Mouse (Mus musculus) adrenal gland, postnatal 4 days (tissue): ENCODE data around the gene Fgr. TPM values are rescaled to one million over a fixed set of nuclear protein-coding genes. Genes with fewer than 3 reads are reported as not detected.
A peak's percentile ranks its signal among the peaks of the same experiment; 100 is the strongest.

ENCODE experiments used
- DNase-seq, 2 experiments: peaks; one replicate each; pipeline ENCODE4 v3.0.0; 2021 to 2022; ENCODE audit warnings: low spot score in 2 of 2, mixed read lengths in 2 of 2
- total RNA-seq, 2 experiments: library from RNA; stranded (reverse); gene quantifications; 2 replicates each; pipeline ENCODE4 v1.2.3; 2021

Fgr gene
- total RNA-seq, 2 experiments from 2014 or later = 1.2 to 1.5 TPM

DNA sequence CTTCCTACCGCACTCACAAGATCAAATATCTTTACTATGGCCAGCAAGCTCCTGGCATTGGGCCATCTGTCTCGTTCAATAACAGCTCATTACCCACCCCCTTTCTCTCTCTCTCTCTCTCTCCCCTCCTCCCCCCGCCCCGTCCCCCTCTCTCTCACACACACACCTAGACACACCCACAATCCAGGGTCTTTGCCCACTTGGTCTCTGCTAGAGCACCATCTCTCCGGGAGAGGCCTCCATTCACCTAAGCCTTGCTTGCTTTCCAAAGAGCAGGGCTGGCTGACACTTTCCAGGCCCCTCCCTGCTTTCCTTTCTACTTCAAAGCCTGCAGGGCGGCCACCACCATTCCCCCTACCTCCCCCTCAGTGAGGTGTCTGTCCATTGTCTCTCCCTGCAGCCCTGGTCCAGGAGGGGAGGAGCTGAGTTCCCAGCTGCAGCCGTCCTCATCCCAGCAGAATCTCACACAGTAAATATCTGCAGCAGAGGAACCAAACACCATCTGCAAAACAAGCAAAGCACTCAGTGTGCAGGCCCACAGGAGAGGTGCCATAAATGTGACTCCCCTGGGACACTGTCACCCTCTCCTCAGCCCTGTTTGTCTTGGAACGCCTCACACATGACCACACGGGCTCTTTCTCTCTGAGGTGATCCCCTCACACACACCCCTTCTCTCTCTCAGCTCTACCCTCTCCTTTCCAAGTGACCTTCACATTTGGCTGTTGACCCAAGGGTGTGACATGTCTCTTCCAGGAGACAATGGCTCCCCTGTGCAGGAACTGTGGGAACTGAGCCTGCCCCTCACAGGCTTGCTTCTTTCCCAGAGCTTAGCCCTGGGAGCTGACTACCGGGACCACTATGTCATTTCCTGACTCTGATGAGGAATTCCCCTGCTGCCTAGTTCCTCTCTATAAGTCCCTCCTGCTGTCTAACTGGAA, 14.9 kb upstream of the Fgr start:
- DNase-seq = no peak

DNA sequence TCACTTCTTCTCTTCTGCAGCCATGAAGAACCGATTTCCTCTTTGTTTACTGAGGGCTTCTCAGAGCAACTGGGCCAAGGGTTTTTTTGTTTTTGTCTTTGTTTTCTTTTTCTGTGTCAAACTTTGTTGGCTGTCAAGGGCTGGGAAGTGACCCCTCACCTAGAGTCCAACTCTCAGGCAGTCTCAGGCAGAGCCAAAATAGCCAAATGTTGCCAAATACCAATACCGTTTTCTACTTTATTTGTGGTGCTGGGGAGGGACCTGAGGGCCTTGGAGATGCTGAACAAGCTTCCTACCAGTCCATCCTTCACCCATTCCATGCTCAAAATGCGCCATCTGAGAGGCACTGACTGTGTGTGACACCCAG, 14.2 kb upstream of the Fgr start:
- DNase-seq = no peak

DNA sequence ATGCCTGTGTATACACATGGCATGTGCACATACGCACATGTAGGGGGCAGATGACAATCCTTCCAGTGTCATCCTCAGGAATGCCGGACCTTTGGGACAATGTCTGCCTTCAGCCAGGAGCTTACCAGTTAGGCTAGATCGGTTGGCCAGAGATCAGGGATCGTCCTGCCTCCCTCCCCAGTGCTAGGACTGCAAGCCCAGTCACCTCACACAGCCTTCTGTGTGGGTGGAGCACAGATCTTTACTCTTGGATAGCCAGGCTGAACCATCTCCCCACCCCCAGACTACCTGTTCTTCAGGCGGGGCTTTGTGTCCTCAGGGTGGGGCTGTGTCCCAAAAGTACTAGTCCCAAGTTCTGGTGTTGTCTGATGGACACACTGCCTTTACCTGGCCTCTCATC, 13.6 kb upstream of the Fgr start:
- no peak for DNase-seq

DNA sequence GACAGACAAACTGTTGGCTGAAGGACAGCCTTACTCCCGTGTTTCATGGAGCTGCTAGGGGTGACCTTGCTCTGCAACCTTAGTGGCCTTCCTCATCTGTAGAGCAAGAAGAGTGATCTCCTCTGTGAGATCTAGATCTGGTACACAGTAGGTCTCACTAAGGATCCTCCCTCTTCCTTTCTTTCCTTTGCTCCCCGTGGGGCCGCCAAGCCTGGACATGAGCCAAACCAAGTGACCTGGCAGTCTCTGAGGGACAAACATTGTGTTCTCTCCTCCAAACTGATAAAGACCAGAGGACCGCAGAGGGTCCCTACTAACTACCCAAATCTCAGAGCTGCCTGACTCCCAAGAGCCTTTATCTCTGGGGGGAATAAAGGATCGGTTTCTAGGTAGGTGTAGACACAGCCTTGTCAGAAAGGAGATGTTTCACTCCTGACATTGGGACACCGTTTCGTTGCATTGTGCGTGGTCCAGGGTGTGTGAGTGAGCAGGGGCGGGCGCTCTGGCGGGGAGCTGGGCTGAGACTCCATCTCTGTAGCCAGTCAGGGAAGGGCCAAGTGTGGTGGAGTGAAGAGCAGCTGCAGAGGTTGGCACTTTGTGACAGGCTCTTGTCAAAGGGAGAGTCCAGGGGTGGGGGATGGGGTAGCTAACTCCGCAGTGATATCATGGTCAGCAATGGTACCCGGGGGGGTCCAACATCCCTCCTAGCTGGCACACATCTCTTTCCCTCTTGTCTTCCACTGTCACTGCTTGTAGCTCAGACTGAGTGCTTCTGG, 12.8 kb upstream of the Fgr start:
- DNase-seq = no peak

DNA sequence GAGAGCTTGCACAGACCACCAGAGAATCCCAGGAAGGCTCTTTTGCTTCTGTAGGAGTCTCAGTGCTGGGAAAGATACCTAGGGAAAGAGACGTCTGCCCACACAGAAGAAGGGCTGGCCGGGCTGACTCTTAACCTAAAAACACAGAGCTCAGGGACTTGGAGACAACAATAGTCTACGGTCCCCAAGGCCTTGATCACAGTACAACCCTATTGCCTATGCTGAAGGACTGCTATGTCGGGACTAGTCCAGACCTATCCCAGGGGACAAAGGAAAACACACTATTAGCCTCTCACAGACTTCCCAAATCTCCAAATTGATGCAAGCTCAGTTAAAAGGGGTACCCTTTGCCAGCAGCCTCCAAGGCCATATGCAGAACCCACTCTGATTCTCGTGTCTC, 12.0 kb upstream of the Fgr start:
- DNase-seq = no peak

DNA sequence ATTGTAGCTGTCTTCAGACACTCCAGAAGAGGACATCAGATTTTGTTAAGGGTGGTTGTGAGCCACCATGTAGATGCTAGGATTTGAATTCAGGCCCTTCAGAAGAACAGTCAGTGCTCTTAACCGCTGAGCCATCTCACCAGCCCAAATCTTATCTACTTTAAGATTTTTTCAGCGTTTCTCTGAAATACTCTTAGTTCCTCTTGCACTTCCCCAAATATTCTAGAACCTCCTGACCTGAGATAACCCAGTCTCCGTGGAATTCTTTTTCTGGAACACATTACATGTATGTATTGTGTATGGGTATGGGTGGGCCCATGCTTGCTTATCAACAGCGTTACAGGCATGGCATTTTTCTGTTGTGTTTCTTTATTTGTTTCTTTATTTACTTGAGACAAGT, 11.3 kb upstream of the Fgr start:
- DNase-seq = no peak

DNA sequence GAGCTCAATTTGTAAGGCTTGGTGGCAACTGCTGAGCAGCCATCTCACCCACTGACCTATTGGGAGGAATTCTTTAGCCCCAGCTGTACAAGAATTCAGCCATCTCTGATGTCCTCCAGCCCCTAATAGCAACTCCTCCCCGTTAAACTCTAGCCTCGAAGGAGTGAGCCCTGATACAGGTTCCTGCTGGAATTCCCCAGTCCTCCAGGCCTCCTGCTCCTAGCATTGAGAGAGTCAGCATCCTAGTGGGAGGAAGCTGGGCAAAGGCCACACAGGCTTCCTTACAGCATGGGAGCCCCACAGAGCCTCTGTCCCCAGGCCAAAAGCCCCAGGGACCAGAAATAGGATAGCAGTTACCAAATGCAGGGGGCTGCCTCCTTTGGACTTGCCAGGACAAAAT, 10.5 kb upstream of the Fgr start:
- DNase-seq = no peak

DNA sequence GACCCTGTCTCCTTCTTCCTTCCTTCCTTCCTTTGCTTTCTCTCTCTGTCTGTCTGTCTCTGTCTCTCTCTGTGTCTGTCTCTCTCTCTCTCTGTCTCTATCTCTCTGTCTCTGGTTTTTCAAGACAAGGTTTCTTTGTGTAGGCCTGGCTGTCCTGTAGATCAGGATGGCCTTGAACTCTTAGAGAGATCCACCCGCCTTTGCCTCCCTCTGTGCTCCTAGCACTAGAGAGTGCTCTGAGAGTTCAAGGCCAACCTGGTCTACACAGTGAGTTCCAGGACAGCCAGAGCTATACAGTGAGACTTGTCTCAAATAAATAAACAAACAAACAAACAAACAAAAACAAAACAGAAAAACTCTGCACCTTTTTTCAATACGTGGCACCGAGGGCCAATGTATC, 9.8 kb upstream of the Fgr start:
- no peak for DNase-seq

DNA sequence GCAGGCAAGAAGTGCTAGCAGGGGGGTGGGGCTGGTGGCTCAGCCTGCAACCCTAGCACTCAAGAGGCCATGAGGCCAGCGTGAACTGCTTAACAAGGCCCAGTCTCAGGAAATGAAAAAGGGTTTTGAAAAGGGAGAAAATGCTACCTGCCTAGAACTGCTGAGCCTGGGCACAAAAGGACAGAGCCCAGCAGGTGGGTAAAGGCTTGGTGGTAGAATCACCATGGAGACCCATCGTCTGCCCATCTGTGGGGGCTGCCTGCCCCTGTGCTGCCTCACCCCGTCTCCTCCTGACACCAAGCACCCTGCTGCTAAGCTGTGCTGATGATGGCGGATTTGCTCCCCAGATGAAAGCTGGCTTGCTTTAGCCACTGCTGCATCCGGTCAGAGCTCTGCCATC, 9.4 kb upstream of the Fgr start:
- DNase-seq = no peak

DNA sequence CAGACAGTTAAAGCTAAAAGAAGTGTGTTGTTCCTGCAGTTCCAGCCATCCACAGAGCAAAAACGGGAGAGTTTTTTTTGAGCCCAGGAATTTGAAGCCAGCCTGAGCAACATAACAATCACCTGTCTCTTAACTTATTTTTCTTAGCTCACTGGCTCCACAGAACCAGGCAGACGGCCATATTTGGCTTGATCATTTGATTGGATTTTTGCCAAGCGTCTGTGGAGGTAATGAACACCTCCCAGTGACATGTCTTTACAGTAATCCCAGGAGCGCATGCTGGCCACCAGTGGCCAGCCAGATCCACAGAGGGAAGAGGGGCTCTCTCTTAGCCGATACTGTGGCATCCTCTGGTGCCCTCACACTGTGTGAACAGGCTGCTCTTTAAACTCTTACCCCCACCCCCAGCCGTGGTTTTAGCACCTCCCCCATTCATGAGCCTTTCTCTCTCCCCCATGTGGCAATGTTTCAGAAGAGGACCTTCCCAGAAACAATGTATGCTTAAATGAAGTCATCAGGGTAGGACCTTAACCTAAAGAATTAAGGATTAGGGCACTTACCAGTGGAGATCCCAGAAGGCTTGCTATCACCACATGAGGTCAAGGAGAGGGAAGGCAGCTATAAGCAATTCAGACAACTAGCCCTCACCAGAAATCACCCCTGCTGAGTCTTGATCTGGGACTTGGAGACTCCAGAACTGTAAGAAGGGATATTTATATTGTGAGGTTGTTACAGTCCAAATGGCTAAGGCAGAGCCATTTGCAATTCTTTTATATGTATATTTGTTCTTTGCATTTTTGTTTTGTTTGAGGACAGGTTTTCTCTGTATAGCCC, 5.6 kb upstream of the Fgr start:
- DNase-seq = no peak

DNA sequence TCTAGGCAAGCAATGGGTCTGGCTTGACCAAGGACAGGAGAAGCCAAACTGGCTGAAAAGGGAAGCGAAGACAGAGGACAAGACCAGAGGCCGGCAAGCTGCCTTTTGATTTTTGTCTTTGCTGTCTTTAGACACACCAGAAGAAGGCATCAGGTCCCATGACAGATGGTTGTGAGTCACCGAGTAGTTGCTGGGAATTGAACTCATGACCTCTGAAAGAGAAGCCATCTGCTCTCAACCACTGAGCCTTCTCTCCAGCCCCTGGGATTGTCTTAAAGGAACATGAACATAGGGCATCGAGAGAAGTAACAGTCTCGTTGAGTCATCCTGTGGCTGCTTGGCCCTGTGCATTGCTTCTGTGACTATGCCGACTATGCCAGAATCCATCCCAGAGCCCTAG, 2.3 kb upstream of the Fgr start:
- no peak for DNase-seq

DNA sequence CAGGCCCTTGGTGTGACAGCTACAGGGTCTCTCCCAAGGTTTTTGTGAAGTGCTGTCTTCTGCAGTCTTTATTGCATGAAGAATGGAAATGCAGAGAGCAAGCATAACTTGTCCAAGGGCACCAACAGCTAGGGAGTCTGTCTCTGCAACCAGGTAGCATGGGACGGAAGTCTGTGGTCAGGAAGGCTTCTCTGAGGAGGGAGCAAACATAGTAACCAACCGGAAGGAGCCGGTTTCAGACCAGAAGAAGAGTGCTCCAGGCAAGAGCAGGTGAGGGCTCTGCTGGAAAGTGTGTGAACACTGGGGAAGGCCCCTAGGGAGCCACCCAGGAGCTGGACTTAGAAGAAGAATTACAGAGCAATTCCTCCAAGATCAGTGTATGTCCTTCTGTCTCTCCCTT, 1.8 kb upstream of the Fgr start:
- DNase-seq = no peak

DNA sequence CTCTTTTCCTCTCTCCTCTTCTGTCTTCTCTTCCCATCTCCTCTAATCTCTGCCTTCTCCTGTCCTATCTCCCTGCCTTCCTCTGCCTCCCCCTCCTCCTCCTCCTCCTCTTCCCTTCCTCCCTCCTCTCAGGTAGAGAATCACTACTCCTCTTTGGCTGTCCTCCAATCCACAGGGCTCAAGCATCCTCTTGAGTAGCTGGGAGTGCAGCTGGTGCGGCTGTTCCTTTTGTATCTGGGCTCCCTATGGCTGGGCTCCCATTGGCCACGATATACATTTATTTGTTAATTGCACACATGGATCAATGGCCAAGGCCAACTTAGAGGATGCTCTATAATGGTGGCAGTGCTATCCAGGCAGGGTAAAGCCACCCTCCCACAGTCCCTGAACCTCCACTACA, 1.3 kb upstream of the Fgr start:
- DNase-seq = no peak

DNA sequence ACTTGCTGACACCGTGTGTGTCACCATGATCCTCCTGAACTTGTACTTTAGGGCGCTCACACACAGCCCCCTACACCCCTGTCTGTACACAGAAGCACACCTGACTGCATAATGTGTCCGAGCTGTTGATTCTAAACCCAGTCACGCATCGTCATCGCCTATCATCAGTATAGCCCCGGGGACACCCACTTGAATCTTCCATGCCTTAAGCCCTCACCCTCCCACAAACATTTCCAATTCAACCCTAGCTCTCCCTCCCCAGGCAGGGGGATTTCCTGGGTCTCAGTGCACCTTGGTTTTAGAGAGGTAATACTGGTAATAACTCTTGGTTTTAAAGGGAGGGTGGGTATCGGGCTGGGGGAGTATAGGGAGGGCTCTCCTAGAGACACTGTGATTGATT, 709 bp upstream of the Fgr start:
- DNase-seq = no peak

DNA sequence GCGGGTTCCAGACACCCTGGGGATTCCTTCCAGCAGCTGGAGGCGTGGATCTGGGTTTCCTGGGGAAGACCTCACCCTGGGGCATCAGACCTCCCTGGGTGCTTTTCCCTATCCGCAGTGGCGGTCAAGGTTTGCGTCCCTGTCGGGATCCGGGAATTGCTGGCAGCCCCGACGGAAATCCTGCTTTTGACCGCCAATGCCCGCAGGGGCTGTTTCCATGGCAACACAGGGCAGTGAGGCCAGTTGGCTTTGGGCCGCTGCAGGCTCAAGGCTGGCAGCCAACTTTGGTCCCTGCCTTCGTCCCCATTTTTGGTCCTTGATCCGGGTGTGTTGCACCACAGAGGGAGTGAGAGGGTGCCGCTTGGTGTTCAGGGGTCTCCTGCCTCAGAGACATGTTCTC, 1.0 kb downstream of the Fgr start:
- DNase-seq = peak; percentile 72 to 79

DNA sequence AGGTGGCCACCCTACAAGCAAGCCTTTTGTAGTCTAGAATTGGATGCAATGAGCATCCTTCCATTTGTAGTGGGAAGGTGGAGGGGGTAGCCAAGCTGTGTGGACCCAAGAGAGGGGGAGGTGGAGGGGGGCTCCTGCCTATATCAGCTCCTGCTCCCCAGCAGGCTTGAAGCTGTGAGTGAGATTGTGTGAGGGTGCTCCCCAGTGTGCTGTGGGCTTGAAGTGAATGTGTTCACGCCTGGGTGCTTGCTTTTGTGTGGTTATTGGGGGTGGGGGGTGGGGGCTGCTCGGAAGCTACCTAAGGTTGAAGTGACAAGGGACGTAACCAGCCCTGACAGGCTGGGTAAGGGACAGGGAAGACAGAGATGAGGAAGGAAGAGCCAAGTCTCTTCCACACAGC, 1.9 kb downstream of the Fgr start:
- DNase-seq = no peak

DNA sequence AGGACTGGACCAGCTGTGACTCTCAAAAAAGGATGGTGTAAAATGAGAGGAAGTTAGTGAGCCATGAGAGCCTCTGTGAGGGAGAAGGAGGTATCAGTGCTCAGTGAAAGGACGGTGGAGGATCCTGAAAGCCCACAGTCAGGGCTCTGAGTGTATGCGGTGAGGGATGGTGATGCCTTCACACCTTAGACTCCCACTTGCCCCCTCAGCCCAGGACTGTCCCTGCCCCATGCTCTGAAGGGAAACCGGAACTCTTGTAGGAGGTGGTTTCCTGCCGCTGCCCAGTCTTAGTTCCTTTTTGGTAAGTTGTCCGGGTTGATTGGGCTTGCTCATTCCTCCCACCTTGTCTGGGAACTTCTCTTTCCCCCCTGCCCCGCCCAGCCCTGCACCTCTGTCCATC, 2.8 kb downstream of the Fgr start:
- DNase-seq = no peak

DNA sequence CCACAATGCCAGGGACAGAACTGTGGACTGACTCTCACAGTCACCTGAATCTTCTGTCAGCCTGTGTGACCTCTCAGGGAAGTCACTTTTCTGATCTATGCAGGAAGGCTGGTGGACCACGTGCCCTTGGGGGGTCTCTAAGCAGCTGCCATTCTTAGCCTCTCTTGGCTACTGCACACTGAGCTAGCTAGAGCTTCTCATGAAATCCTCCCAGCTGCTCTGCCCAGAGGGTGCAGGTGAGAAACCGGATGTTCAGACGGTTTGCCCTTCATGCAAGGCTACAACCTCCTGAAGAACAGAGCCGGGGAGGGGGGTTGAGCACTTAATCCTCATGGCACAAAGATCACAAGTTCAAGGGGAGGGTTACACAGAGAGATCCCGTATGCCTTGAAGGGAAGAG, 3.7 kb downstream of the Fgr start:
- DNase-seq = no peak

DNA sequence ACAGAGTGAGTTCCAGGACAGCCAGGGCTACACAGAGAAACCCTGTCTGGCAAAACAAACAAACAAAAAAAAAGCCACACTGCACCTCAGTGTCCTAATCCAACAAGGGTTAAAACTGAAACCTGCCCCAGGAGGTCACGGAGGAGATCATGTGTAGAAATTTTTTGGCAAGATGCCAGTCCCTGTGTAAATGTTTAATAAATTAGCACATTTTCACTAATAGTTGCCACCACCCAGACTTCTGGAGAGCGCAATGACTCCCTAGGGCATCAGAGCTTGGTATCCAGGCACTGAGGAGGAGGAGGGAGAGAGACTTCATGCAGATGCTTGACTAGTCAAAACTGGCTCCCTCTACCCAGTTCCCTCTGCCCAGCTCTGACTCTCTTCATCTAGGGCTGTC, 5.3 kb downstream of the Fgr start:
- DNase-seq = no peak

DNA sequence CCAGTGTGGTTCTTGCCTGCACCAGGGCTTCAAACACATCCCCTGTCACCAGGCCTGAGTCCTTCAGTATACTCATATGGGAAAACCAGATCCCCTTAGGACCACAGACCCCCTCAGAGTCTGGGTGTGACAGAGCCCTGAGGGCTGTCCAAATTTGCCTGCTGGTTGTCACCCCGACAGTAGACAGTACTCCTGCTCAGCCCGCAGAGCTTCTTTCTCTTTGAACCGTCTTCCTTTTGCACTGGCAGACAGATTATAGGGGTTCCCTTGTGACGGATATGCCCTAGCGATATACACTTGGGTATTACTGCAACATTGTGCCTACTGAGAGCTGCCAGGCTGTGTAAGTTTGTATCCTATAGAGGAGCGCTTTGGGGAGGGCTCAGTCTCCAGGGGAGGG, 7.7 kb downstream of the Fgr start:
- no peak for DNase-seq

DNA sequence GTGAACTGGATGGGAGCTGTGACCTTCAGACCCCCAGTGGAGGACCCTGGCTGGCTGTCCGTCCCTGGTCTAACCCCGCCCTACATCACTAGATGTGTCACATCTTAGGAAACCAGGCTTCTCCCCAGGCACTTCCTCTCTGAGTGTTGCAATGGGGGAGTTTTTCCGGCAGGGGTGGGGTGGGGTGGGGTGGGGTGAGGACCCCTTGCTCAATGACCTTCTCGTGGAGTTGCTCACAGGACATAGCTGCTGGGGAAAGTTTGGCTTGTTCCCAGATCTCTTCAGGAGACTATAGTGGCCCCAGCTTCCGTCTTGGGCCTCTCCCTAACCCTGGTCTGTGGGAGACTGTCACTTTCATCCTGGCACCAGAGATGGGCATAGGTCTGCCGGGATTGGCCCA, 9.1 kb downstream of the Fgr start:
- DNase-seq = no peak
